Mouse (Mus musculus): ENCODE results near the gene Katnal1. TPM values are rescaled to one million over a fixed set of nuclear protein-coding genes. Genes with fewer than 3 reads are reported as not detected.
A peak's percentile ranks its signal among the peaks of the same experiment; 100 is the strongest.

Gene Katnal1
- total RNA-seq, 2 experiments from 2014 or later = 8.0 to 10.3 TPM

DNA sequence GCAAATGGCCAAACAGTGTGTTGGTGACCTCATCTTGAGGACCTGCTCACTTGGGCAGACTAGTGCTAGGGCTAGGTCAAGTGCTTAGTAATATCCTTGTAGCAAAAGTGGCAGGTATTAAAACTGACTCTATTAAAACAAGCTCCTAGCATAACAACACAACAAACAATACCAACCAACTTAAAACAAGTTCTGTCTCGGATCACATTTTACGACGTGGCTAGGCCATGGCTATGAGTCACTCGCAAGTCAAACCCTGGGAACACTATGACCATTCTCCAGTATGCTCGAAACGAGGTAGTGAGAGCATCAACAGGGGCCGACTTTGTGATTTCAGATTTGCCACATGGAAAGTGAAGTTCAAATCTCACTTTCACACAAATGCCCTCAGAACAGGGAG is 33.3 kb downstream of the Katnal1 start:
- intact Hi-C loops (cut with DNase I) = no loop called here
- DNase-seq = no peak

DNA sequence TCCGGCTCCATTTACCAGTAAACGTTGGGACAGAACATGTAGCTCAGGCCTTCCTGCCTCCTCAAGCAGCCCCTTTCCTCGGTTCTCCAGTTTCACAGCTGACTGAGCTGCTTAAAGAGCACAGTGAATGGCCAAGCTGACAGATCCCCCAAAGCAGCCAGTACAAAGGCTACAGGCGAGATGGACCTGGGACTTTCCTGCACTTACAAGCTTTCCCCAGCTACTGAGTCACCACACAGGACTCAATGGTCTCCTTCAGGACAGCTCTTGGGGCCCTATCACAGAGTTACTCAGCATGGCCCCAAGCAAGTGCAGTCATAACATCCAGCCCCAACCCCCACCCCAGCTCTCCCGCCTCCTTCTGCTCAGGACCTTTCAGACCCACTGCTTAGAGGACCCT is 34.1 kb downstream of the Katnal1 start:
- intact Hi-C loops (cut with DNase I) = no loop called here
- no peak for DNase-seq

DNA sequence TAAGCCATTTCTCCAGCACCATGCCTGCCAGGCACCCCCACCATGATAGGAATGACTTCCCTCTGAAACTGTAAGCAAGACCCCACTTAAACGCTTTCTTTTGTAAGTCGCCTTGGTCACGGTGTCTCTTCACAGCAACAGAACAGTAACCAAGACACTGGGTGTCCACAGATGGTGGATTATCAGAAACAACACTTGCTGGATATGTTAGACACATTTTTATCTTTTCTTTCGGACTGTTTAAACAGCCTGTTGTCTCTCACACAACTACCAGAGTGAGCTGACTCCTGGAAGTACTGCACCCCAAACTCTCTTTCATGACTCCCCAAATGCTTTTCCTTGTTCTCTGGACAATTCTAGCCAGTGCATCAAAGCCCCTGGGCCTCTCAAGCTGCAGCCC is 38.9 kb downstream of the Katnal1 start:
- intact Hi-C loops (cut with DNase I) = no loop called here

GRCm38 (mm10) chr5:148888032-148888431 is 41.1 kb downstream of the Katnal1 start:
- no peak for DNase-seq
- intact Hi-C loops (cut with DNase I) = no loop called here

More for the DNA sequence above, 38.9 kb downstream of the Katnal1 start:
- DNase-seq = no peak

GRCm38 (mm10) chr5:148885821-148886609 is 43.1 kb downstream of the Katnal1 start:
- intact Hi-C loops (cut with DNase I) = no loop called here
- DNase-seq = no peak

- intact Hi-C loops (cut with DNase I) = no loop called here
- no peak for DNase-seq
Measured at GRCm38 (mm10) chr5:148883671-148884070, 45.4 kb downstream of the Katnal1 start.

- intact Hi-C loops (cut with DNase I) = no loop called here
- DNase-seq = peak in 1 of 2 experiments; percentile 26
Measured at GRCm38 (mm10) chr5:148879218-148879617, 49.9 kb downstream of the Katnal1 start.

GRCm38 (mm10) chr5:148873116-148873515 is 56.0 kb downstream of the Katnal1 start:
- intact Hi-C loops (cut with DNase I) = no loop called here
- DNase-seq = no peak

- intact Hi-C loops (cut with DNase I) = no loop called here
- DNase-seq = no peak
Measured at GRCm38 (mm10) chr5:148869583-148869982, 59.5 kb downstream of the Katnal1 start.

DNA sequence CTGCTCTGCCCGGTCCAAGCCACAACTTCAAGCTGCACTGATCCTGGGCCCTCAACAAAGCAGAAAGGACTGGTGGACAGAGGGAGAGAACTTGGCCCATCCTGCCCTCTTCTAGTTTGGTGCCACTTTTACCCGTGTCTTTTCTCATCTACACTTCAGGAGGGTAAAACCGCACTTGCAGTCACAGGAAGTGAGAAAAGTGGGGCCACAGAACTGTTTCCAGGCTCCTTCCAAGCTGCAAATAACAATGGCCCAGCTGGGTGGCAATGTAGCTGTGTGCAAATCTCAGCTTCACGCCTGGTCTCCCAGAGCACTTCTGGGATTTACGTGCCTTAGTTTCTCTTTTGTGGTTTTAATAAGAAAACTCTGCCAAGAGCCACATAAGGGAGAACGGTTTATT is 61.4 kb downstream of the Katnal1 start:
- intact Hi-C loops (cut with DNase I) = no loop called here

DNA sequence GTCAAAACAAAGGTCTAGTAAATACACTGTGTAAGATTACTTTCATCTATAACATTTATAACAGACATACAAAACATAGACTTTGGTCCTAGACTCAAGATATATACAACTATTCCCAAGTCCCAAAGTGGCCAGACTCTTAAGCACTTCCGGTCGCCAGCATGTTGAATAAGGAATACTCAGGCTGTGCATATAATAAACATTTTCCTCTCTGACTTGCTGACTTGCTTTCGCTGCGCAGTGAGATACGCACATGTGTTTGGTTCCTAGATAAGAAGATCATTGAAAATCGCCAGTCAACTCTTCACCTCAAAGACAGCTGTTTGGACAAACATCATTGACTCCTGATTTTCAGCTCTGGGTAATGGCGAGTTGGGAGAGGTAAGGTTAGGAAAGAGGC is 61.9 kb downstream of the Katnal1 start:
- intact Hi-C loops (cut with DNase I) = no loop called here
- DNase-seq = no peak

More for the DNA sequence above, 61.4 kb downstream of the Katnal1 start:
- no peak for DNase-seq

- no peak for DNase-seq
- intact Hi-C loops (cut with DNase I) = no loop called here
Measured at GRCm38 (mm10) chr5:148866571-148866970, 62.5 kb downstream of the Katnal1 start.

GRCm38 (mm10) chr5:148863409-148863808 is 65.7 kb downstream of the Katnal1 start:
- intact Hi-C loops (cut with DNase I) = no loop called here
- DNase-seq = no peak

- DNase-seq = no peak
- intact Hi-C loops (cut with DNase I) = no loop called here
Measured at GRCm38 (mm10) chr5:148862853-148863252, 66.3 kb downstream of the Katnal1 start.

GRCm38 (mm10) chr5:148862136-148862535 is 67.0 kb downstream of the Katnal1 start:
- intact Hi-C loops (cut with DNase I) = no loop called here
- DNase-seq = no peak

DNA sequence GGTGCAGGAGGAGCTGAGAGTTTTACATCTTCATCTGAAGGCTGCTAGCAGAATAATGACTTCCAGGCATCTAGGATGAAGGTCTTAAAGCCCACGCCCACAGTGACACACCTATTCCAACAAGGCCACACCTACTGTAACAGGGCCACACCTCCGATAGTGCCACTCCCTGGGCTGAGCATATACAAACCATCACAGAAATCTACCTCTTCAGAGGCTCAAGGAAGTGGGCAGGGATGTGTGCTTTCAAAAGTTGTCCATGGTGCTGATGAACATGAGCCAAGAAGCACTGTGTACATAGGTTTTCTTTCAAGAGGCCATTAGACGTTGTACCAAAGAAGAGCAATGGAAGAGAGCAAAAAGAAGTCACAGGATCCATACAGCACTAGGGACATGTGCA is 71.6 kb downstream of the Katnal1 start:
- intact Hi-C loops (cut with DNase I) = no loop called here

DNA sequence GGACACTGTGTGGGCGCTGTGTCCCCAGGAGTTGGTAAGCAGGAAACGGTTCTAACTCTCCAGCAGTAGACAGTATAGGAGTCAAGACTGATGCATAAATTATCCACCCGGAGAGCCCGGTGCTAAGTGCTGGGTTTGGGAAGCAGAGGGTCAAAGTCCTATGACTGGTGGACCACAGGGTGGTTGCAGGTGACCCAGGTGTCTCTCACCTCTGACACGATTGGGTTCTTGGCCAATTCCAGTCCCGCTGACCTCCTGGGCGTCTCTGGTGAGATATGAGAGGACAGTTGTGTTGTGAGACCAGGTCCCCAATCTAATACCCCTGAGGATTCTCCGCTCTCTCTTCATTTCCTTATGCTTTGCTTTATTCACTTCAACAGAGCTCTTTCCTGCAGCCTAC is 74.1 kb downstream of the Katnal1 start:
- no peak for DNase-seq
- intact Hi-C loops (cut with DNase I) = no loop called here

More for the DNA sequence above, 71.6 kb downstream of the Katnal1 start:
- no peak for DNase-seq

- no peak for DNase-seq
Measured at GRCm38 (mm10) chr5:148854166-148854565, 75.0 kb downstream of the Katnal1 start.

DNA sequence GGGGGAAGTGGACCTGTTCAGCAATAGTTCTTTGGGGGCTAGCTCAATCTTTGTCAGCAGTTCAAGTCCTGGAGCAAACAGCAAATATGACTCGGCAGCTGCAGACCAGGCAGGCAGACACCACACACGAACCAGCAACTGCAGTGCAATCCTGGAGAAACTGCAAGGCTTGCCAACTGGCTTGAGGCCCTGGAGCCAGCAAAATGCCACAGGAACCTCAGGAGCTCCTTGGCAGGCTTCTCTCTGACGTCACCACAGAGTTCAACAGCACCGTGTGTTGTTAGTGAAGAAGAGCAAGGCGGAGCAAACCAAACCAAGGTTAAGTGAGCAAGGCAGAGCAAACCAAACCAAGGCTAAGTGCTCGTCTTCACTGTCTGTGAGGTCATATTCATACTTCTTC is 79.6 kb downstream of the Katnal1 start:
- intact Hi-C loops (cut with DNase I) = no loop called here
- DNase-seq = no peak

More at GRCm38 (mm10) chr5:148854166-148854565, 75.0 kb downstream of the Katnal1 start:
- intact Hi-C loops (cut with DNase I) = no loop called here

- intact Hi-C loops (cut with DNase I) = no loop called here
- no peak for DNase-seq
Measured at GRCm38 (mm10) chr5:148847032-148847431, 82.1 kb downstream of the Katnal1 start.

DNA sequence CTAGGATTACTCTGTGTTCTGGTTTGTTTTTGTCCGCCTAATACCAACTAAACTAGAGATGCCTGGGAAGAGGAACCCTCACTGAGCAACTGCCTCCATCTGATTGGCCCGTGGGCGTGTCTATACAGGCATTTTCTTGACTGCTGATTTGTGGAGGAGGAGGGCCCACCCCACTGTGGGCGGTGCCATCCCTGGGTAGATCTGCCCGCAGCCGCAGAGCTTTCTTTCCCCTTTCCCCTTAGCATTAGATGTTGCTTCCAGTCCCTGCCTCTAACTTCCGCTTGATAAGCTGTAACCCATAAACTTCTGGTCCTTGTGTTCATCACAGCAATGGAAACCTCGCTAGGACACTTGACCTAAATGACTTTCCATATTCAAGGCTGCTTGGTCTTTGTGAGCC is 92.1 kb downstream of the Katnal1 start:
- DNase-seq = no peak
- intact Hi-C loops (cut with DNase I) = no loop called here

GRCm38 (mm10) chr5:148831596-148832257 is 97.4 kb downstream of the Katnal1 start:
- intact Hi-C loops (cut with DNase I) = loop anchor here (1.0 kb wide), 1 partner anchor 19 kb away; no protein-coding TSS in a partner anchor
- peak; percentile 74 to 80 for DNase-seq

All from heart, postnatal 36 days (tissue).